Mouse (Mus musculus) forebrain, embryonic 12.5 days (tissue): Measurements from ENCODE around the gene Dact3. TPM values are rescaled to one million over a fixed set of nuclear protein-coding genes. Genes with fewer than 3 reads are reported as not detected.

Experiments
- ATAC-seq: fragments of 200-750 bp; cut with Nextera tagmentation; 2 replicates; pipeline ENCODE4 v1.8.0; 2017; ENCODE audit warnings: moderate TSS enrichment; ENCODE audit not compliant: low FRiP score
- H3K27ac ChIP-seq: fragments of 300-500 bp; sonication (generic); 2 replicates; pipeline ENCODE4 v1.5.1; 2016; ENCODE audit warnings: mild to moderate bottlenecking
- H3K27me3 ChIP-seq: fragments of 300-500 bp; sonication (generic); 2 replicates; pipeline ENCODE4 v1.6.1; 2016; ENCODE audit warnings: mild to moderate bottlenecking
- H3K36me3 ChIP-seq: fragments of 300-500 bp; sonication (generic); replicated peaks from 2 replicates; pipeline ENCODE4 v1.6.1; 2016; ENCODE audit warnings: mild to moderate bottlenecking
- H3K4me1 ChIP-seq: fragments of 300-500 bp; sonication (generic); 2 replicates; pipeline ENCODE4 v1.6.1; 2016
- H3K4me2 ChIP-seq: fragments of 300-500 bp; sonication (generic); 2 replicates; pipeline ENCODE4 v1.6.1; 2016; ENCODE audit warnings: mild to moderate bottlenecking, moderate library complexity
- H3K4me3 ChIP-seq: fragments of 300-500 bp; sonication (generic); replicated peaks from 2 replicates; pipeline ENCODE4 v1.5.1; 2016; ENCODE audit warnings: mild to moderate bottlenecking
- H3K9ac ChIP-seq: fragments of 300-500 bp; sonication (generic); 2 replicates; pipeline ENCODE4 v1.6.1; 2016; ENCODE audit warnings: mild to moderate bottlenecking
- H3K9me3 ChIP-seq: fragments of 300-500 bp; sonication (generic); 2 replicates; pipeline ENCODE4 v1.6.1; 2016
- WGBS: fragments of 180-500 bp; shearing (Covaris S2); methylation state at CpG from one replicate; pipeline ENCODE4 v1.1.7; 2016; 5-methylcytosine and 5-hydroxymethylcytosine counted together
- polyA plus RNA-seq: library from polyadenylated mRNA; unstranded; fragments of >200 nt; fragmentation: Nextera tagmentation; extraction: Ambion mirVana; gene quantifications from 2 replicates; pipeline ENCODE4 v1.2.1, GENCODE M21; 2016

Dact3 gene
- polyA plus RNA-seq, 1 experiment from 2014 or later, result 3.2 TPM

DNA sequence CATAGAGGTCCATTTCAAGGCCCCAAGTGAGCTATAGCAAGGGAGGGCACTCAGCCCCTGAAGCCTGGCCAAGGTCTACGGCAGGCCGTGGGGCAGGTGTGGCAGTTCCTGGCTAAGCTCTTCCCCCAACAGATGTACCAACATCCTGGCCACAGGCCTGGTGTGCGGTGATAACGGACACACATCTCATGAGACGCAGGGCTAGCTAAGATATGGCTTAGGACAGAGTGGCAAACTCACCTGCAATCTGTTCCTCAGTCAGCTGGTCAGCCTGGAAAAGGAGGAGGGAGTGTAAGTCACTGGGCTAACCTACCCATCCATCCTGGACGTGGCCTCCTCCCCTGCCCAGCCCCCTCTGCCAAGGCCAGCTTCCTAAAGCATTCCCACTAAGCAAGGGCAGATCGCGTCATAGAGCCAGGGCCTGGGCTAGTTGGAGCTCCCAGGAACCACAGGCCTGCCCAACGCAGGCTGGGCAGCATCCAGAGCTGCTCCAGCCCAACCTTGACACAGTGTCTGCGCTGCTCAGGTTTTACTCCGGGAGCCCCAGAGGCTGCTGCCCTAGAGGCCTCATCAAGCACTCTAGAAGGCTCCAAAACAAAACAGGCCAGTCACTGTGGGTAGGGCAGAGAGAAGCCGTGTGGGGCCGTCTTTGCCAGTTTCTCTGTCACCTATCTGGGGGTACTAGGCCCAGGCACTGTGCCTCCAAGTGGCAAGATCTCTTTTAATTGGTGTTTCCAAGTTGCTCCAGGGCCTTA is 44.5 kb downstream of the Dact3 start:
- 91% methylated on average over 13 of the region's 13 CpGs for WGBS
- peak overlapping the region; percentile 33; the same call in 1 of the 2 replicates for H3K9ac ChIP-seq

DNA sequence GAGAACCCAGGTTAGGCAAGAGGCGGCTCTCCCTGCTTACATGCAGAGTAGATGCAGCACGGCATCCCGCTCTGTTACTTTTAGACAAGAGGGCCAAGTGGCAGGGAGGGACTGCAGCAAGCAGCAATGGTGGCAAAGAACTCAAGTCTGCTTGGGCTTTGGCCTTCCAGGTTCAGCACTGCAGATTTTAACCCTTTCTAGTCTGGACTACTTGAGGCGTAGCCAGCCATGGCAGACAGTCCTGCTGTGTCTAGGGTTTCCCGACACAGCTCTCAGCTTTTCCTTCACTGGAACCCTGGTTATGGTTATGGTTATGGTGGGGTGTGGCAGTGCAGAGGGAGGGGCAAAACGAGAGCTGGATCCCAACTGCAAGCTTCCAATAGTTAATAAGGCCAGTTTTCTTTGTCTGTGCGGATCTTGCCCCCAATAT is 45.0 kb downstream of the Dact3 start:
- Histone ChIP-seq H3K4me2 (peak overlapping the region; percentile 21), H3K4me3 (no peak overlapping the region; the same call in 1 of the 2 replicates), H3K36me3 (peaks cover 48% of the 10 kb centered on the region), H3K9ac (peak overlapping the region; percentile 33; the same call in 1 of the 2 replicates), H3K9me3 (no peaks in the 10 kb centered on the region), H3K27me3 (no peaks in the 10 kb centered on the region), H3K27ac (peak overlapping the region; percentile 21), H3K4me1 (peaks cover 43% of the 10 kb centered on the region)
- WGBS, result 83% methylated on average over 7 of the region's 7 CpGs
- ATAC-seq, result no peak

More for the DNA sequence above, 44.5 kb downstream of the Dact3 start:
- Histone ChIP-seq H3K9me3 (no peaks in the 10 kb centered on the region), H3K27ac (peak overlapping the region; percentile 21), H3K27me3 (no peaks in the 10 kb centered on the region), H3K4me1 (peaks cover 43% of the 10 kb centered on the region), H3K4me2 (peak overlapping the region; percentile 21), H3K36me3 (peaks cover 54% of the 10 kb centered on the region), H3K4me3 (no peak overlapping the region; the same call in 1 of the 2 replicates)
- ATAC-seq, result no peak

DNA sequence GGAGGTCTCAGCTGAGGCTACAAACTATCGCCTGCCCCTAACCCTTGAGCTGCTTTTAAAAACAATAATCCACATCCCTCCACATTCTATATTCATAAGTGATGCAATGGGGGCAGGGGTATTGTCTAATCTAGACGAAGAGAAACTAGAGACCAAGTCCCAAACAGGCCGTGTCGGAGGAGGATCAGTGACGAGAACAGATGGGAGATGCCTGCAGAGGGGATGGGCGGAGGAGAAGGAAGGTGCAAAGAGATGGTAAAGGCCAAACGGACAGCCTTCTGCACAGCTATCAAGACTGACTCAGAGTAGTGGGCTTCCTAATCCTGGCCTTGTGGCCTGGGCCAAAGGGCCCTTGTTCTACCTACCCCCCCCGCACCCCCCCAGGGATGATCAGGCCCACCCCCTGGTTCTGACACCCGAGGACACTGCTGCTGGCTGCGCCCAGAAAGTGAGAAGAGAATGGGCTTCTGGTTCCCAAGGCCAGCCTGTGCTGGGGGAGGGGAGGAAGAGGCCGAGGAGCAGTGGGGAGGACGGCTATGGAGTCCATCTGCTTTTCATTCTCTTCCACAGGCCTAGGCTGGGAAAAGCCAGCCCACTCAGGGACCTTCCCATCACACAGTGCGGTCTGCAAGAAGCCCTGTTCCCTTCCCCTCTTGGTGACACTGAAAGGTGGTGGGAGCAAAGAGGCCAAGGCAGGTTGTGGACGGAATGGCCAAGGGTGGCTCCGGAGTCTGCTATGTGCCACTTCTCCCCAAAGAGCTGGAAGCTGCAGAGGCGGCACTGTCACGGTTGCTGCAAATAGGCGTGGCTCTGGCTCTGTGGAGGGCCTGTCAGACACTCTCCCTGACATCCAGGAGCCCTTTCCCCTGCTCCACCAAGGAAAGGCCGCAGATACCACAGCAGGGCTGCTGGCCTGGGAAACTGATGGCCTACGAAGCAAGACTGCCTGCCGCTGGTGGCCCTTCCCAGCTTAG is 46.0 kb downstream of the Dact3 start:
- peak overlapping the region; percentile 85 for H3K4me2 ChIP-seq
- peak overlapping the region; percentile 98 for H3K27ac ChIP-seq
- peaks cover 40% of the 10 kb centered on the region for H3K36me3 ChIP-seq
- H3K4me3 ChIP-seq, result peak overlapping the region; percentile 92
- H3K9me3 ChIP-seq, result no peaks in the 10 kb centered on the region
- WGBS, result 54% methylated on average over 21 of the region's 21 CpGs
- no peak for ATAC-seq
- H3K4me1 ChIP-seq, result peaks cover 43% of the 10 kb centered on the region
- peak overlapping the region; percentile 94 for H3K9ac ChIP-seq
- no peaks in the 10 kb centered on the region for H3K27me3 ChIP-seq

DNA sequence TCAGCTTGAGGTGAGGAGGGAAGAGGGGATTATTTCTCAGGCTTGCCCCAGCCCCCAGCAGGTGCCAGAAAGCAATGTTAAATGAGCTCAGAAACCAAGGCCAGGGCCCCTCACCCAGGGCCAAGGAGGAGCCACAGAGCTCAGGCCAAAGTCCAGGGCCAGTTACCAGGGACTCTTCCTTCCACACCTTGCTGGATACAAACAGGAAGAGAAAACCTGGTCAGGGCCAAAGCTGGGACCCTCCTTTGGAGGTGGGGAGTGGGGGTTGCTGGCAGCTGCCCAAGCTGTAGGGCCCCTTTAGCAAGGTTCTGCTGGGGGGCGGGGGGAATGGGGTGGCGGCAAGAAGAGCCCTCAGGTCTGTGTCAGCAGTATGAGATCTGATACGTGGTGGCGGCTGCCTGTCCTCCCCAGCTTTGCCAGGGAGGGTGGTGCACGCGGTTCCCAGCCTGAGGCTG is 46.8 kb downstream of the Dact3 start:
- Histone ChIP-seq H3K9ac (peak overlapping the region; percentile 94), H3K36me3 (peaks cover 32% of the 10 kb centered on the region), H3K4me3 (peak overlapping the region; percentile 92), H3K9me3 (no peaks in the 10 kb centered on the region), H3K4me2 (peak overlapping the region; percentile 85), H3K4me1 (peaks cover 43% of the 10 kb centered on the region), H3K27me3 (no peaks in the 10 kb centered on the region), H3K27ac (peak overlapping the region; percentile 98)
- WGBS, result 40% methylated on average over 6 of the region's 6 CpGs
- no peak for ATAC-seq

DNA sequence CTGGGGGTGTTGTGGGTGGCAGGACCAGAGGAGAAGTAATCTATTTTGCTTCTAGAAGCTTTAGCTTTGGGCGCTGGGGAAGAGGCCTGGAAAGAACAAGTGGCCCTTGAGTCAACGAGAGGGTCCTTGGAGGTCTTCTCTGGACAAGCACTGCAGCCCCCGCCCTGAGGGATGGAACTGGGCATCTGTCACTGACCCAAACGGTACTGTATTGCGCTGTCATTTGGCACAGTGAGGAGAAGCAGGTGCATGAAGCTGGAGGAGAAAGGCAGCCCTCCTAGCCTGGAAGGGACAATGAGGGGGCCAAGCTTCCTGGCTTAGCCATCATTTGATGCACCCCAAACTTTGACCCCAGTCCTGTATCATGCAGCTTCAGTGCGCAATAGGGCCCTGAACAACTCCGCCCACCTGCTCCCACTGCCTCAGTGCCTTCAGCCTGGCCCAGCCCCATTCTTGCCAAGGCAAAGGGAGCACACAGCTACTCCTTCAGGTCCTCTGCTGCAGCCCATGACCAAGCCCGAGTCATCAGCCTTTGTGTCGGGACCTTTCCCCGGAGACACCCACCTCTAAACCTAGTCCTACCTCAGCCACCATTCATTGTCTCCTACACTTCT is 47.4 kb downstream of the Dact3 start:
- peaks cover 26% of the 10 kb centered on the region for H3K36me3 ChIP-seq
- ATAC-seq, result no peak
- no peaks in the 10 kb centered on the region for H3K27me3 ChIP-seq
- WGBS, result 43% methylated on average over 10 of the region's 10 CpGs
- peak overlapping the region; percentile 94 for H3K9ac ChIP-seq
- H3K4me3 ChIP-seq, result peak overlapping the region; percentile 92
- H3K9me3 ChIP-seq, result no peaks in the 10 kb centered on the region
- peak overlapping the region; percentile 85 for H3K4me2 ChIP-seq
- H3K4me1 ChIP-seq, result peaks cover 43% of the 10 kb centered on the region
- H3K27ac ChIP-seq, result peak overlapping the region; percentile 98

DNA sequence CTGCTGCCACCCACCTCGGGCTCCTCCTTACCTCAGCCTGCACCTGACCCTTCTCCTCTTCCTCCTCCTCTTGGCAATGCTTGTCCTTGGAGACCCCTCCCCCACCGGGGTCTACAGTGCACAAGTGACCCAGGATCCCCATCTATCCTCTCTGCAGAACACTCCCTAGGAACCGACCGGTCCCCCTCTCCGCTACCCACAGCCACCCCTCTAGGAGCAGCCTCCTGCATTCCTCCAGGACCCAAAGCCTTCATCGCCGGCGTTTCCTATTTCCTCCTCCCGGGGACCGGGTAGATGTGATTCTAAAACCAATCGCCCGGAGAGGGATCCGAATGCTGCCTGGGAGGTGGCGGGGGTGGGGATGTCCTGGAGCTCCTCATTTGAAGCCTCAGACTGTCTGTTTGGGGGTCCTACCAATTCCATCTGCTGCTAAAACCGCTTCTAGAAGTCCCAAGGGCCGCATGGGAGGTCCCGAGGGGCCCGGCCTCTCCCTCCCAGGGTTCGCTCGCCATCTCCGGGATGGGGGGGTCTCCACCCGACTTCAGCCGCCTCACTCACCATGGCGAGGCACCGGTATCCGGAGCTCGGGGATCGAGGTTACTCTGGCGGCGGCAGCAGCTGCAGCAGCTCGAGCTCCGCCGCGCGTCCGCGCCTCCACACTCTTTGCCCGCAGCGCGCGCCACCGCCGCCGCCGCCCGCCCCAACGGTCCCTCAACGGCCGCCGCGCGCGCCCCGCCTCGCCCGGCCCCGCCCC is 48.3 kb downstream of the Dact3 start:
- no peaks in the 10 kb centered on the region for H3K27me3 ChIP-seq
- peaks cover 16% of the 10 kb centered on the region for H3K36me3 ChIP-seq
- WGBS, result 0% methylated on average over 38 of the region's 57 CpGs
- H3K4me3 ChIP-seq, result peak overlapping the region; percentile 92
- H3K4me2 ChIP-seq, result peak overlapping the region; percentile 85
- 0 out of 2 replicates have a peak, but pooled peaks have one; percentile 0 for ATAC-seq
- H3K27ac ChIP-seq, result peak overlapping the region; percentile 98
- H3K9ac ChIP-seq, result peak overlapping the region; percentile 94
- H3K4me1 ChIP-seq, result peaks cover 43% of the 10 kb centered on the region
- no peaks in the 10 kb centered on the region for H3K9me3 ChIP-seq

DNA sequence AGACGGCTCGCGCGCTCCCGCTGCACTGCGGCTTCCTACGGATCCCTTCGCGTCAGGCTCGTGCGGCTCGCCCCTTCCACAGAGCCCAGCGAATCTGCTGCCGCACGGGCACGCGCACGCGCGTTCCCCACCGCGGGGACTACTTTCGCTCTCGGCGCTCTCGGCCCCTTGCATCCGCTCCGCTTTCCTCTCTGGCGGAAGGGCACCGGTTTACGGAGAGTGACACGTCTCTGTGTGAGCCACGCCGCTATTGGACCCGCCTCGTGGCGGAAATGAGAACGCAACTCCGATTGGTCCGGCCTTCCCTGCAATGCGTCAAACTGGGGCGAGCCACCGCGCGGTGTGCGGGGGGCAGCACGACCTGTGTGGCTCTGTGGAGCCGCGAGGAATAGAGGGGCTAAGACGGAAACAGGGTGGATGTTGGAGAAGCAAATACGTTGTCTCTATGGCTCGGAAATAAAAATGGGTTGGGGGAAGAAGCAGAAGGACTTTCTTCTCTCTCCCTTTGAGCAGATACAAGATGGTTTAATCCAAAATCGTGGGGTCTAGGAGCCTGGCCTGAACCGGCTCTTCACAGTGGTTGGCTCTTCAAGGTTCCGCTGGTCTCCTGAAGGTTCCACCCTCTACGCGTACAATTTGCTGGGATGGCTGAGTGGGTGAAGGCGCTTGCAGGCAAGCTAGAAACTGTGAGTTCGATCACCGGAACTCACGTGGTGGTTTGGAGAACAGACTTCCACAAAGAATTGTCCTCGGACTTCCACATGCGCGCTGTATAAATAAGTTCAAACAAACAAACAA is 49.1 kb downstream of the Dact3 start, which contains the start of gene Calm3:
Gene Calm3 (minus strand): TSS at position 78 of the 798 bp plus-strand sequence.
- H3K9ac ChIP-seq, result peak within 1 kb of the TSS; percentile 94
- H3K4me2 ChIP-seq, result peak within 1 kb of the TSS; percentile 85
- H3K27me3 ChIP-seq, result no peaks in the 10 kb centered on the region
- peaks cover 9% of the 10 kb centered on the region for H3K36me3 ChIP-seq
- H3K4me1 ChIP-seq, result peaks cover 39% of the 10 kb centered on the region
- H3K9me3 ChIP-seq, result no peaks in the 10 kb centered on the region
- WGBS, result 2% methylated on average over 63 of the region's 64 CpGs
- ATAC-seq, result peak; percentile 93
- H3K4me3 ChIP-seq, result peak within 1 kb of the TSS; percentile 92
- peak within 1 kb of the TSS; percentile 98 for H3K27ac ChIP-seq

DNA sequence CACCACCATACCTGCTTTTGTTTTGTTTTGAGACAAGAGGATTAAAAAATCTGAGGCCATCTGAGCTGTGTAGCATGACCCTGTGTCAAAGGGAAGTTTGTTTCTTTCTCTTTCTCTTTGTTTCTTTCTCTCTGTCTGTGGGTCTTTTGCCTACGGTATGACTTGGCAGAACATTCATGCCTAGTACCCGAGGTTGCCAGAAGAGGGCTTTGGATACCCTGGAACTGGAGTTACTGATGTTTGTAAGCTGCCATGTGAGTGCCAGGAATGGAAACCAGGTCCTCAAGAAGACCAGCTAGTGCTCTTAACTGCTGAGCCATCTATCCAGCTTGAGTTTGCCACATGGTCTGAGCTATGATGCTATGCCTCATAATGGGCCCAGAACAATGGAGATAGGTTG is 53.2 kb downstream of the Dact3 start:
- H3K27ac ChIP-seq, result no peak overlapping the region
- WGBS, result 45% methylated on average over 2 of the region's 2 CpGs
- no peak for ATAC-seq

DNA sequence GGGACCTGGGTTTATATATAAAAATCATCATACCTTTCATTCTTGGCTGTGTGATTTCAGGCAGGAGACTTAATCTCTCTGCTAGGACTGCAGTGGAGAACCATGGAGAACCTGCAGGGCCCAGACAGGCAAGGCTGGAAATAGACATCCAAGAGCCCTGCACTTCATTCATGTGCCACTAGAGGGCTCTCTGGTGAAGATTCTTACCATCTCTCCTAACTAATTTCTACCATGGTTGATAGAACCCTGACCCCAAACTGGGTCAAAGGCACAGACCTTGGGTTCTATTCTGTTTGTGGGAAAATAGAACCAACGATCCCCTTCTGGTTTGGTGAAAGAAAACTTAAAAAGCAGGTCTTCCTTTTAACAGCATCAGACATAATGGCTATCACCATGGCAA is 55.7 kb downstream of the Dact3 start:
- Histone ChIP-seq H3K4me3 (no peak overlapping the region), H3K27ac (no peak overlapping the region), H3K4me1 (peaks cover 19% of the 10 kb centered on the region), H3K36me3 (no peaks in the 10 kb centered on the region), H3K9me3 (no peaks in the 10 kb centered on the region), H3K27me3 (no peaks in the 10 kb centered on the region), H3K9ac (no peak overlapping the region), H3K4me2 (no peak overlapping the region)
- ATAC-seq, result peak; percentile 30; the same call in 1 of the 2 replicates
- WGBS, result 3% methylated on average over 1 of the region's 1 CpGs

More for the DNA sequence above, 53.2 kb downstream of the Dact3 start:
- Histone ChIP-seq H3K4me2 (no peak overlapping the region), H3K9me3 (no peaks in the 10 kb centered on the region), H3K4me1 (peaks cover 12% of the 10 kb centered on the region), H3K4me3 (no peak overlapping the region), H3K9ac (no peak overlapping the region), H3K27me3 (no peaks in the 10 kb centered on the region), H3K36me3 (no peaks in the 10 kb centered on the region)

DNA sequence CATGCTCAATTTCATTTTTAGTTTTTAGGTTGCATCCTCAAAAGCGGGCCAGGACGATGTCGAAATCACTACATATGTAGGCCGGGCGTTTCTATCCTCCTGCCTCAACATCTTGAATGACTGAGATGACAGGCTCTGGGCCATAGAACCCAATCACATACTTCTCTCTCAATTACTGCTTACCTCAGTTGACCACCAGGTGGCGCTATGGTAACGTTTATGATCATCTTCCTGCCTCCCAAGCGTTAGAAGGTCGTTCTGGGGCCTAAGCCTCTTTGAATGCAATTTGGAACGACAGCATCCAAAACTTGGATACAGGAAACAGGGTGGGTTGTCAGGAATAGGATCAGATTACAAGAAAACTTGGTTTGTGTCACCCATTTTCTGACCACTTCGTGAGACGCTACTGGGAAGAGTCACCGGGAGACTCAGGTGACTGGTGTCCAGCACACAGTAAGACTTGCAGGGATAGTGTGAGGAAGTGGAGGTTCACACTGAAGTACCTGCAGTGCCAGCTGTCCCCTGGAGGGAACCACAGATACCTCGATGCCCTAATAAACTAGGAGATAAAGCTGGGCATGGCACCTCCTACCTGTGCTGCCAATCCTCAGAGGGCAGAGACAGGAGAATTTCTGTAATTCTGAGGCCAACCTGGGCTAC is 57.0 kb downstream of the Dact3 start:
- ATAC-seq, result peak; percentile 64
- Histone ChIP-seq H3K27ac (peak overlapping the region; percentile 46; the same call in 1 of the 2 replicates), H3K27me3 (no peaks in the 10 kb centered on the region), H3K9me3 (no peaks in the 10 kb centered on the region), H3K4me1 (peaks cover 19% of the 10 kb centered on the region), H3K36me3 (no peaks in the 10 kb centered on the region), H3K4me2 (no peak overlapping the region), H3K9ac (no peak overlapping the region), H3K4me3 (no peak overlapping the region)
- WGBS, result 17% methylated on average over 14 of the region's 14 CpGs
